ENCODE assay signal across 17 mouse cellular contexts in genomic region chr16:76667046-76667445, GRCm38 (mm10).
"Had no signal": no experiment of that assay in that cellular context is flagged by ENCODE, and none has a peak within 500 bp of the region (broad histone marks: within the 10 kb centered on the region; RNA-seq: fewer than 3 reads in every experiment).

No protein-coding gene starts in this region.

- H3K36me3 ChIP-seq: kidney, embryonic 15.5 days; limb, embryonic 10.5 days; limb, embryonic 13.5 days; liver, embryonic 13.5 days; stomach, embryonic 15.5 days had no signal

- H3K4me2 ChIP-seq: kidney, embryonic 15.5 days; limb, embryonic 13.5 days; liver, embryonic 13.5 days; midbrain, embryonic 11.5 days; stomach, embryonic 15.5 days had no signal

- DNase-seq: kidney, postnatal 10 days; layer of hippocampus, adult 9-11 months; liver; liver, embryonic 13.5 days; lung, adult 2 months; lung, postnatal 14 days; lung, postnatal 4 days; midbrain, embryonic 14.5 days; right cerebral cortex, postnatal 25 days; spleen, adult 18-20 months; thymus, postnatal 25 days had no signal

- H3K27me3 ChIP-seq: kidney, embryonic 15.5 days; limb, embryonic 13.5 days; liver, embryonic 13.5 days; stomach, embryonic 15.5 days had no signal

- H3K27ac ChIP-seq: kidney, embryonic 15.5 days; layer of hippocampus, adult 2 months; limb, embryonic 10.5 days; limb, embryonic 13.5 days; liver, embryonic 13.5 days; stomach, embryonic 15.5 days had no signal

- H3K9ac ChIP-seq: kidney, embryonic 15.5 days; limb, embryonic 13.5 days; liver, embryonic 13.5 days; stomach, embryonic 15.5 days had no signal

- H3K4me1 ChIP-seq: kidney, embryonic 15.5 days; limb, embryonic 10.5 days; limb, embryonic 13.5 days; liver, embryonic 13.5 days; stomach, embryonic 15.5 days had no signal

- H3K9me3 ChIP-seq: kidney, embryonic 15.5 days; limb, embryonic 10.5 days; limb, embryonic 13.5 days; liver, embryonic 13.5 days; stomach, embryonic 15.5 days had no signal

- H3K4me3 ChIP-seq: kidney, embryonic 15.5 days; layer of hippocampus, adult 2 months; limb, embryonic 10.5 days; limb, embryonic 13.5 days; liver, embryonic 13.5 days; stomach, embryonic 15.5 days had no signal
